Mouse (Mus musculus) right cerebral cortex, postnatal 25 days (tissue): ENCODE results near the gene Camk2b.
"Not testable (repeated sequence)": the region's sequence is repeated elsewhere in the genome, so short reads cannot be mapped to it uniquely, and the experiment has no call there.

Experiments used
- DNase-seq: peaks from one replicate; pipeline ENCODE4 v3.0.0; 2022

The Camk2b gene

DNA sequence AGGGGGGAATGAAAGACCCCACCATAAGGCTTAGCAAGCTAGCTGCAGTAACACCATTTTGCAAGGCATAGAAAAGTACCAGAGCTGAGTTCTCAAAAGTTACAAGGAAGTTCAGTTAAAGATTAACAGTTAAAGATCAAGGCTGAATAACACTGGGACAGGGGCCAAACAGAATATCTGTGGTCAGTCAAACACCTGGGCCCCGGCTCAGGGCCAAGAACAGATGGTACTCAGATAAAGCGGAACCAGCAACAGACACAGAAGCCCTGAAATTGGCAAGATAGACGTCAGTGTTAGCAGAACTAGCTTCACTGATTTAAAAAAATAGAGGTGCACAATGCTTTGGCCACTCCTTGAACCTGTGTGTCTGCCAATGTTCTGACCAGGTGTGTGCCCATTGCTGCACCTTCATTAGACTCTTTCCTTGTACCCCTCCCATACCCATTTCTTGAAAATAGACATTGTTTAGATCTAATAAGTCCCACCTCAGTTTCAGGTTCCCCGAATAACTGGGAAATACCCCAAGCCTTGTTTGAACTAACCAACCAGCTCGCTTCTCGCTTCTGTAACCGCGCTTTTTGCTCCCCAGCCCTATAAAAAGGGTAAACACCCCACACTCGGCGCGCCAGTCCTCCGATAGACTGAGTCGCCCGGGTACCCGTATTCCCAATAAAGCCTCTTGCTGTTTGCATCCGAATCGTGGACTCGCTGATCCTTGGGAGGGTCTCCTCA, 55.2 kb downstream of the Camk2b start:
- not testable (repeated sequence) for DNase-seq

- not testable (repeated sequence) for DNase-seq
These were observed 58.4 kb downstream of the Camk2b start for GRCm38 (mm10) chr11:6007779-6008128.

DNA sequence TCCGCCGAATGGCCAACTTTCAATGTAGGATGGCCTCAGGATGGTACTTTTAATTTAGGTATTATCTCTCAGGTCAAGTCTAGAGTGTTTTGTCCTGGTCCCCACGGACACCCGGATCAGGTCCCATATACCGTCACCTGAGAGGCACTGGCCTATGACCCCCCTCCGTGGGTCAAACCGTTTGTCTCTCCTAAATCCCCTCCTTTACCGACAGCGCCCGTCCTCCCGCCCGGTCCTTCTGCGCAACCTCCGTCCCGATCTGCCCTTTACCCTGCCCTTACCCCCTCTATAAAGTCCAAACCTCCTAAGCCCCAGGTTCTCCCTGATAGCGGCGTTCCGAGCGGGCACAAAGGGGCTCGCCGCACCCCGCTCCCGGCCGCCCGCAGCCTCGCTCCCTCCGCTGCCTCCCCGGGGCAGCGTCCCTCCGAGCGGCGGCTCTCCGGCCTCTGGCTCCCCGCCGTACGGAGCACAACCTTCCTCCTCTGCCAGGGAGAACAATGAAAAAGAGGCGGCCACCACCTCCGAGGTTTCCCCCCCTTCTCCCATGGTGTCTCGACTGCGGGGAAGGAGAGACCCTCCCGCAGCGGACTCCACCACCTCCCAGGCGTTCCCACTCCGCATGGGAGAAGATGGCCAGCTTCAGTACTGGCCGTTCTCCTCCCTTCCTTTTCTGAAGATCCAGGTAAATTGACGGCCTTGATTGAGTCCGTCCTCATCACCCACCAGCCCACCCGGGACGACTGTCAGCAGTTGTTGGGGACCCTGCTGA, 59.0 kb downstream of the Camk2b start:
- DNase-seq, result not testable (repeated sequence)

DNA sequence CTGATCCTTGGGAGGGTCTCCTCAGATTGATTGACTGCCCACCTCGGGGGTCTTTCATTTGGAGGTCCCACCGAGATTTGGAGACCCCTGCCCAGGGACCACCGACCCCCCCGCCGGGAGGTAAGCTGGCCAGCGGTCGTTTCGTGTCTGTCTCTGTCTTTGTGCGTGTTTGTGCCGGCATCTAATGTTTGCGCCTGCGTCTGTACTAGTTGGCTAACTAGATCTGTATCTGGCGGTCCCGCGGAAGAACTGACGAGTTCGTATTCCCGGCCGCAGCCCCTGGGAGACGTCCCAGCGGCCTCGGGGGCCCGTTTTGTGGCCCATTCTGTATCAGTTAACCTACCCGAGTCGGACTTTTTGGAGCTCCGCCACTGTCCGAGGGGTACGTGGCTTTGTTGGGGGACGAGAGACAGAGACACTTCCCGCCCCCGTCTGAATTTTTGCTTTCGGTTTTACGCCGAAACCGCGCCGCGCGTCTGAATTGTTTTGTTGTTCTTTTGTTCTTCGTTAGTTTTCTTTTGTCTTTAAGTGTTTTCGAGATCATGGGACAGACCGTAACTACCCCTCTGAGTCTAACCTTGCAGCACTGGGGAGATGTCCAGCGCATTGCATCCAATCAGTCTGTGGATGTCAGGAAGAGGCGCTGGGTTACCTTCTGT, 59.7 kb downstream of the Camk2b start:
- DNase-seq, result not testable (repeated sequence)

GRCm38 (mm10) chr11:6005374-6006043, 60.7 kb downstream of the Camk2b start:
- not testable (repeated sequence) for DNase-seq

DNA sequence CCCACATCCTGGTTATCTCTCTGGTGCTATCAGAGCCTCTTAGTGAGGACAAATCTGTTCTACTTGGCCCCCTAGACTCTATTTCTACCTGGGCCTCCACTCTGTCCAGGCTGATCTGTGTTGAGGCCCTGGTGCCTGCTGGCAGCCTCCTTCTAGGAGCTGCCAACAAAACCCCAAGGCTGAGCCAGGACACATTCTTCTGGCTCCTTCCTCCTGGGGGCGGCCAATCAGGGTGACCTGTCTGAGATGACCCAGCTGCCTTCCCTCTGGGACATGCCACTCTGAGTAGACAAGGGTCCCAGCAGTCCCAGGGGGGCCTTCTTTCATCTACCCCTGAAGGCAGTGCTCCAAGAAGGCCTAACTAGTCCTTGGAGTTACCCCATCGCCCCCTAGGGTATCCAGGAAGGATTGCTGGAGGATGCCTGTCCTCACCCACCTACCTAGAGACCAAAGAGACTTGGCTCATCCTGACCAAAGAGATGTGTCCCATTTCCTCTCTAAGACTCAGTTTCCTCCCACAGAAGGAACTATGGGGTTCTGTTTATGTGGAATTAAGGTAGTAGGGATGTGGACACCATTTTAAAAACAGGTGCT, 63.0 kb downstream of the Camk2b start:
- DNase-seq, result no peak

DNA sequence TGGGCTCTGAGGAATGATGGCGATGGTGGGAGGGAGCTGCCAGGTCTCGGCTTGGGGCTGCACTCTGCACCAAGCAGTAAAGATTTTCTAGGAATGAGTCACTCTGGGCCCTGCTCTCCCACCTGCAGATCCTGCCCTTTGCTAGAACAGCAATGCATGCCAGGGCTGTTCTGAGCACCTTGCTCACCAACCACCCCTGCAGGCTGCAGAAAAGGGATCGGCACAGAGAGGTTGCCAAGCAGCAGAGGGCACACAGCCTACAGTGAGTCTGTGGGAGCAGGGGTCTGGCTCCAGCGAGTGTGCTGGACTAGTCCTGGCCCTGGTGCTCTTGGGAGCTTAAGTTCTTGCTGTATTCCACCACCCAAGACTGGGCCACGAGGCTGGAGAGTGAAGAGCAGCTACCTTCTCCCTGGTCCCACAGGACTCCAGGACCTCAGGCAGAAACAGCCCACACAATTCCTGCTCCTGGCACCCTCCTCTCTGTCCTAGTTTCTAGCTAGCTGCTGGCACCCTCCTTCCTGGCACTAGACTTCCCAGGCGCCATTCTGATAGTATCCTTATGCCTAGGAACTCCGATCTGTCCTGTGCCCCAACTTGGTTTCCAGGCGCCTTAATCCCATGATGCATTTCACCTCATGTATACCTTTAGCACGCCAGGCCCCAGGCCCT, 64.0 kb downstream of the Camk2b start:
- DNase-seq, result no peak

DNA sequence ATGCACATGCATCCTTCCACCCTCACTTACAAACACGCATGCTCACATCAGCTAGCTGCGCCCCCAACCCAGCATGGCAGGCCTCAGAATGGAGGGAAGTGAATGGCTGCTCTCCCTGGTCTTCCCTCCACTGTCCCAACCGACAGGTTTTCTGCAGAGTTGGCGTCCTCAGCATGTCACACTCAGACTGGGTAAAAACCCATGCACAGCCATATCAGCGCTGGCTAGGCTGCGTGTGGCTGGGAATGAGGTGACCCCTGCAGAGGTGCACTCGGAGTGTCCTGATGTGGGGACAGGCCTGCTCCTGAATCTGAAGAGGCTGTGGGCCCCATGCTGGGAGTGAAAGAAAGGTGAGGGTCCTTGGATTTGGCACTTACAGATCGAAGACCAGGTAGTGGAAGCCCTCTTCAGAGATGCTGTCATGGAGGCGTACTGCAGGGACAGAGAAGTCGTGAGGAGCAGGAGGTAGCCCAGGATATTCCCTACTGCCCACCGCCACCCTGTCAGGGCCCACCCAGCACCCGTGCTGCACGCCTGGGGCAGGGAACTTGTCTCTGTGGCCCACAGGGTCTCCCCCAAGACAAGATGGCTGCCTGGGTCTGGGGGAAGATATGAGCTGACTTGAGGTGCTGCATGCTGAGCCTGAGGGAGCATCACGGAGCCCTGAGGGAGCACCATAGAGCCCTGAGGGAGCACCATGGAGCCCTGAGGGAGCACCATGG, 65.0 kb downstream of the Camk2b start:
- no peak for DNase-seq

- peak; percentile 83 for DNase-seq
These were observed 66.1 kb downstream of the Camk2b start for GRCm38 (mm10) chr11:5999832-6000771.

- DNase-seq, result no peak
These were observed 67.7 kb downstream of the Camk2b start for GRCm38 (mm10) chr11:5998472-5998871.

GRCm38 (mm10) chr11:5995989-5996388, 70.2 kb downstream of the Camk2b start:
- peak; percentile 68 for DNase-seq

DNA sequence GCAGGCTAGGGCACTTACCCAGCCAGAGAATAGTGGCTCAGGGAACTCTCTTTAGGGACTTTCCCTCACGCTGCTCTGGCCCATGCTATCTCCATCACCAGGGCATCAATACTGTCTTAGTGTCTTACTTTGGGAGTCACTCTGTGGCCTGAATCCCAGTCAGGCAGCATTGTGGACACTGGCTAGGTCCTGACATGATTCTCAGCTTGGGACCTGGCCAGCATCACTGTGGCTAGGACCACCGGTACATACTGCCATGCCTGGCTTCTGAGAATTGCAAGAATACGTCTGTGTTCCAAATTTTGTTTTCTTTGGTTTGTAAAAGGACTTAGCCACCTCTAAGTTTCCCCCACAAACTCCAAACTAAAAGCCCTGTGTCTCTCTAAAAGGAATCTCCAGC, 71.3 kb downstream of the Camk2b start:
- DNase-seq, result no peak

DNA sequence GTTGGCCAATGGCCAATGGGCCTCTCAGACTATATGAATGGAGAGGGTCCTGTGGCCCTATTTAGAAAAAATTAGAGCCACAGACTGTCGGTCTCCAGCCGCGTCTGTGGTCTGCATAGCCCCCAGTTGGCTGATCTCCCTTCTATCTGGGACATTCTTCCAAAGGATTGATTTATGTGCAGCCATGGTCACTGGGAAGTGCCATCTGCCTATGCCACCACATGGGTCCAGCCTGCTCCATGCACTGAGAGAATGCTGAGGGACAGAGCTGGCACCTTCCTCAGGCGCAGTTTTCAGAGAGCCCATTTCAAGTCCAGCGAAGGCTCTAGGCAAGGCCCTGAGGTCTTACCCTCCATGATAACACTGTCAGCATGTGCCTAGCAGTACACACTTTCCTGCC, 72.0 kb downstream of the Camk2b start:
- no peak for DNase-seq

- DNase-seq, result no peak
These were observed 75.3 kb downstream of the Camk2b start for GRCm38 (mm10) chr11:5990910-5991309.

- DNase-seq, result no peak
These were observed 76.1 kb downstream of the Camk2b start for GRCm38 (mm10) chr11:5989954-5990593.

GRCm38 (mm10) chr11:5988126-5988525, 78.0 kb downstream of the Camk2b start:
- DNase-seq, result no peak

DNA sequence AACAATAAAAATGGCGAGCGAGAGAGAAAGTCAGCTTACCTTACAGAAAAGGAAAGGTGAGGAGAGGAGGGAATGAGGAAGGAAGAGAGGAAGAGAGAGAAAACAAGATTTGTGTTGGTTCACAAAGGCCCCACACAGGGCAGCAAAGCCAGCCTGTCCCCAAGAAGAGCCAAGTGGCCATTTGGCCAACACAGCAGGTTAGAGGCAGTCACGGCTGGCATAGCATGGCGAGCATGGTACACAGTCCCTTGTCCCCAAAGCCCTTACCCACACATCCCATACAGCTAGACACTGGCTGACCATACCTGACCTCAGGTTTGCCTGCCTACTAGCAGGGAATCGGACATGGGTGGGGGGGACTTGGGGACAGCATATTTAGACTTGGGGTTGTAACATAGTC, 82.5 kb downstream of the Camk2b start:
- DNase-seq, result no peak

DNA sequence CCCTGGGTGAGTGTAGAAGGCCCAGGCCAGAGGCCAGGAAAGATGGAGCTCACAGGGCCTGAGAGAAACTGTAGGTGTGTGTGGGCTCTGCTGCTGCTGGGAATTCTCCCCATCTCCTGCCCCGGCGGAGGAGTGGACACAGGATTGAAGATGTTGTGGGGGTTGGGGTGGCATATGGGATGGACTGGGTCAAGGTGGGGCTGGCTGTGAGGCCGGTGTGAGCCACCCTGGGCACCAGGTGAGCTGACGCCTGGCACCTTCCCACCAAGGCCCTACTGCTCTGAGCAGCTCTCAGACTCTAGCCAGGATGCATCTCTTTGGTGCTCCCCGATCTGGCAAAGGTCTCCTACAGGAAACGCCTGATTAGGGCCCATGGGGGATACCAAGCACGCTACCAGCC, 84.8 kb downstream of the Camk2b start:
- DNase-seq, result no peak

DNA sequence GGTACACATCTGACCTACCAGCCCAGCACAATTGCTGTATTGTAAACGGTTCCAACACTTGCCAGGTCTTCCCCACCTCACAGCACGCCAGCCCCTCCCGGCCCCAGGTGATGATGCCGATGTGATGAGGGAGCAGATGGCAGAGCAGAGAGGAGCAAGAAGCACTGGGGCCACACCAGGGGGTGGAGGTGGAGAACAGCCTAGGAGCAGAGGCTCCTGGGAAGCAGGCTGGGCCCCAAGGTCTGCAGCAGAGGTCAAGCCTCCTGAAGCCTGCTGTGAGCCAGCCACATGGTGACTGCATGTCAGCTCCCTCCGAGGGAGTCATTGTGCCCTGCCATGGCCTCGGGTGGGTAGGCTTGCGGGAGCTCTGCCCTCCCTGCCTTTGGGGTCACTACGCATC, 85.6 kb downstream of the Camk2b start:
- DNase-seq, result no peak

DNA sequence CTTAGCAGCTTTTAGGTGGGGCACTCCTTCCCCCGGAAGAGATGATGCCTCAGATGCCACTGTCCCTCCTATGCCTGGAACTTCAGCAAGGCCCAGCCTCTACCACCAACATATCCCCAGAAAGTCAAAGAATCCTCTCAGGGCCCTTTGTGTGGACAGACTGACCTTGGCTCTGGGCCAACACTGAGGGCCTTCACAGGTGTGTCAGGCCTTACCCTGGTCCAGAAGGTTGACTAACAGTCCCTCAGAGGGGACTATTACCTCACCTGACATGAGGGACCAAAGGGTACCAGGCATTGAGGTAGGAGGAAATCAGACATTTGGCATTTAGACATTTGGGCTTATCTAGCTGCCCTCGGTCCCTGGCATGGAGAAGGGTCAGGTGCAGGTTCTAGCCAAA, 86.1 kb downstream of the Camk2b start:
- no peak for DNase-seq
